Mouse (Mus musculus) layer of hippocampus, postnatal 10 days (tissue): Measurements from ENCODE around the gene Qk. TPM values are rescaled to one million over a fixed set of nuclear protein-coding genes. Genes with fewer than 3 reads are reported as not detected.

Experiments used
- DNase-seq, 2 experiments: peaks; one replicate each; pipeline ENCODE4 v3.0.0; 2021; ENCODE audit warnings: low spot score in 2 of 2
- total RNA-seq, 2 experiments: library from RNA; stranded (reverse); gene quantifications; 2 replicates each; pipeline ENCODE4 v1.2.3; 2021

Qk gene
- total RNA-seq, 2 experiments from 2014 or later = 376 to 390 TPM

GRCm38 (mm10) chr17:10327584-10328210, 8.0 kb upstream of the Qk start:
- DNase-seq = no peak

GRCm38 (mm10) chr17:10326596-10327045, 7.0 kb upstream of the Qk start:
- peak in 1 of 2 experiments; percentile 52 for DNase-seq

GRCm38 (mm10) chr17:10325921-10326320, 6.3 kb upstream of the Qk start:
- no peak for DNase-seq

- no peak for DNase-seq
Observed at GRCm38 (mm10) chr17:10321754-10322153, 2.1 kb upstream of the Qk start.

GRCm38 (mm10) chr17:10321092-10321491, 1.4 kb upstream of the Qk start:
- DNase-seq = no peak

GRCm38 (mm10) chr17:10320456-10320790, 769 bp upstream of the Qk start:
- no peak for DNase-seq

- DNase-seq = no peak
Observed at GRCm38 (mm10) chr17:10319431-10319684, 296 bp downstream of the Qk start.

GRCm38 (mm10) chr17:10318561-10319430, 858 bp downstream of the Qk start:
- DNase-seq = peak; percentile 69 to 82

GRCm38 (mm10) chr17:10317981-10318551, 1.6 kb downstream of the Qk start:
- peak; percentile 62 for DNase-seq

GRCm38 (mm10) chr17:10317186-10317585, 2.5 kb downstream of the Qk start:
- DNase-seq = peak in 1 of 2 experiments; percentile 67

- no peak for DNase-seq
Observed at GRCm38 (mm10) chr17:10316446-10316845, 3.2 kb downstream of the Qk start.

GRCm38 (mm10) chr17:10310046-10310445, 9.6 kb downstream of the Qk start:
- no peak for DNase-seq

- no peak for DNase-seq
Observed at GRCm38 (mm10) chr17:10309135-10309623, 10.5 kb downstream of the Qk start.

- DNase-seq = no peak
Observed at GRCm38 (mm10) chr17:10306424-10306823, 13.2 kb downstream of the Qk start.

- no peak for DNase-seq
Observed at GRCm38 (mm10) chr17:10304001-10304400, 15.7 kb downstream of the Qk start.

- no peak for DNase-seq
Observed at GRCm38 (mm10) chr17:10300968-10301795, 18.5 kb downstream of the Qk start.

GRCm38 (mm10) chr17:10299396-10299795, 20.3 kb downstream of the Qk start:
- no peak for DNase-seq

- DNase-seq = no peak
Observed at GRCm38 (mm10) chr17:10292520-10292919, 27.1 kb downstream of the Qk start.

GRCm38 (mm10) chr17:10284772-10285171, 34.9 kb downstream of the Qk start:
- no peak for DNase-seq

GRCm38 (mm10) chr17:10279532-10279931, 40.1 kb downstream of the Qk start:
- no peak for DNase-seq

GRCm38 (mm10) chr17:10269518-10269917, 50.1 kb downstream of the Qk start:
- DNase-seq = no peak
